Mouse (Mus musculus) MEL (cell line): ENCODE data around the gene Dnaja3. TPM values are rescaled to one million over a fixed set of nuclear protein-coding genes. Genes with fewer than 3 reads are reported as not detected.

ENCODE experiments used
- DNase-seq: peaks from one replicate; pipeline ENCODE4 v3.0.0; 2011; ENCODE audit warnings: low read depth, low spot score
- H3K27ac ChIP-seq: 2 replicates; pipeline ENCODE4 v1.5.1; 2012; ENCODE audit warnings: low read depth, mild to moderate bottlenecking, control low read depth, low read length, moderate library complexity; ENCODE audit not compliant: control insufficient read depth
- H3K27me3 ChIP-seq, 2 experiments: fragments of 150-350 bp in 1 of 2; sonication (generic) in 1 of 2; 2 replicates each; pipeline ENCODE4 v1.6.1; 2012; ENCODE audit warnings: low read length in 2 of 2, mild to moderate bottlenecking in 2 of 2, improper control_type of control experiment in 1 of 2, moderate library complexity in 1 of 2; ENCODE audit not compliant: insufficient read depth in 2 of 2, control insufficient read depth in 1 of 2
- H3K36me3 ChIP-seq, 2 experiments: 2 replicates each; pipeline ENCODE4 v1.6.1; 2012 to 2014; ENCODE audit warnings: low read length in 2 of 2, improper control_type of control experiment in 1 of 2, inconsistent platforms in 1 of 2, mild to moderate bottlenecking in 1 of 2; ENCODE audit not compliant: insufficient read depth in 2 of 2, control insufficient read depth in 1 of 2
- H3K4me1 ChIP-seq, 2 experiments: fragments of 150-350 bp in 1 of 2; sonication (generic) in 1 of 2; 2 replicates each; pipeline ENCODE4 v1.6.1; 2012; ENCODE audit warnings: low read length in 2 of 2, improper control_type of control experiment in 1 of 2, mild to moderate bottlenecking in 1 of 2; ENCODE audit not compliant: insufficient read depth in 2 of 2, control insufficient read depth in 1 of 2
- H3K4me3 ChIP-seq, 2 experiments: fragments of 150-350 bp in 1 of 2; sonication (generic) in 1 of 2; 2 replicates each; pipeline ENCODE4 v1.5.1; 2012; ENCODE audit warnings: low read depth in 2 of 2, low read length in 2 of 2, mild to moderate bottlenecking in 2 of 2, moderate library complexity in 2 of 2, control low read depth in 1 of 2, improper control_type of control experiment in 1 of 2; ENCODE audit not compliant: control insufficient read depth in 1 of 2, insufficient read depth in 1 of 2
- H3K79me2 ChIP-seq: 2 replicates; pipeline ENCODE4 v1.6.1; 2012; ENCODE audit warnings: mild to moderate bottlenecking, low read length, moderate library complexity; ENCODE audit not compliant: control insufficient read depth, poor library complexity, insufficient read depth
- H3K9ac ChIP-seq: 2 replicates; pipeline ENCODE4 v1.6.1; 2012; ENCODE audit warnings: low read depth, mild to moderate bottlenecking, control low read depth, low read length, moderate library complexity; ENCODE audit not compliant: control insufficient read depth, poor library complexity, severe bottlenecking
- H3K9me3 ChIP-seq: fragments of 150-350 bp; sonication (generic); replicated peaks from 2 replicates; pipeline ENCODE4 v1.6.1; 2012; ENCODE audit warnings: mild to moderate bottlenecking, low read length, improper control_type of control experiment, moderate library complexity; ENCODE audit not compliant: insufficient read depth
- CHD1 ChIP-seq: IDR thresholded peaks from 2 replicates; pipeline ENCODE4 v1.6.1; 2012; ENCODE audit warnings: low read depth, mild to moderate bottlenecking, inconsistent platforms, low read length, improper control_type of control experiment
- CHD2 ChIP-seq: IDR thresholded peaks from 2 replicates; pipeline ENCODE4 v1.6.1; 2011; ENCODE audit warnings: low read length, improper control_type of control experiment
- JUND ChIP-seq: IDR thresholded peaks from 2 replicates; pipeline ENCODE4 v1.6.1; 2011; ENCODE audit warnings: low read depth, mild to moderate bottlenecking, improper control_type of control experiment, low read length
- KAT2A ChIP-seq: conservative IDR thresholded peaks from 2 replicates; pipeline ENCODE4 v1.6.1; 2012; ENCODE audit warnings: low read depth, low read length, improper control_type of control experiment, inconsistent platforms
- MYB ChIP-seq: IDR thresholded peaks from 2 replicates; pipeline ENCODE4 v1.6.1; 2011; ENCODE audit warnings: mild to moderate bottlenecking, low read depth, low read length, improper control_type of control experiment
- POLR2A ChIP-seq, 2 experiments: IDR thresholded peaks; 2 replicates each; pipeline ENCODE4 v1.6.1; 2011 to 2012; ENCODE audit warnings: low read length in 2 of 2, mild to moderate bottlenecking in 2 of 2, control low read depth in 1 of 2, improper control_type of control experiment in 1 of 2, low read depth in 1 of 2, moderate library complexity in 1 of 2; ENCODE audit not compliant: control insufficient read depth in 1 of 2, insufficient read depth in 1 of 2, poor library complexity in 1 of 2
- POLR2AphosphoS5 ChIP-seq: IDR thresholded peaks from 2 replicates; pipeline ENCODE4 v1.6.1; 2012; ENCODE audit warnings: low read depth, borderline replicate concordance, mild to moderate bottlenecking, inconsistent platforms, low read length, moderate library complexity, mixed read lengths
- RCOR1 ChIP-seq: IDR thresholded peaks from 2 replicates; pipeline ENCODE4 v1.6.1; 2012; ENCODE audit warnings: low read depth, mild to moderate bottlenecking, inconsistent platforms, low read length, improper control_type of control experiment
- SMC3 ChIP-seq: IDR thresholded peaks from 2 replicates; pipeline ENCODE4 v1.6.1; 2011; ENCODE audit warnings: low read depth, low read length, improper control_type of control experiment
- TAL1 ChIP-seq: IDR thresholded peaks from 2 replicates; pipeline ENCODE4 v1.6.1; 2012; ENCODE audit warnings: mild to moderate bottlenecking, inconsistent platforms, low read length, moderate library complexity, mixed read lengths
- TBP ChIP-seq: IDR thresholded peaks from 2 replicates; pipeline ENCODE4 v1.8.0; 2011; ENCODE audit warnings: low read depth, low read length, improper control_type of control experiment
- TCF12 ChIP-seq: IDR thresholded peaks from 2 replicates; pipeline ENCODE4 v1.6.1; 2014; ENCODE audit warnings: low read depth, mild to moderate bottlenecking, inconsistent platforms, low read length, improper control_type of control experiment, moderate library complexity
- USF1 ChIP-seq: IDR thresholded peaks from 2 replicates; pipeline ENCODE4 v1.6.1; 2014; ENCODE audit warnings: low read depth, mild to moderate bottlenecking, inconsistent platforms, low read length, improper control_type of control experiment, moderate library complexity
- USF2 ChIP-seq, 2 experiments: IDR thresholded peaks; 2 replicates each; pipeline ENCODE4 v1.6.1; 2011 to 2012; ENCODE audit warnings: improper control_type of control experiment in 2 of 2, low read length in 2 of 2, borderline replicate concordance in 1 of 2, inconsistent platforms in 1 of 2, low read depth in 1 of 2, mild to moderate bottlenecking in 1 of 2; ENCODE audit not compliant: insufficient read depth in 1 of 2
- ZKSCAN1 ChIP-seq: IDR thresholded peaks from 2 replicates; pipeline ENCODE4 v1.6.1; 2012; ENCODE audit warnings: low read depth, mild to moderate bottlenecking, inconsistent platforms, low read length, improper control_type of control experiment, moderate library complexity
- ZMIZ1 ChIP-seq: IDR thresholded peaks from 2 replicates; pipeline ENCODE4 v1.6.1; 2012; ENCODE audit warnings: low read depth, mild to moderate bottlenecking, inconsistent platforms, low read length, improper control_type of control experiment, moderate library complexity
- polyA plus RNA-seq, 2 experiments: library from polyadenylated mRNA; stranded (reverse) in 1 of 2; unstranded in 1 of 2; fragments of >175 nt in 1 of 2; fragments of >200 nt in 1 of 2; gene quantifications; 2 replicates each; pipeline versions ENCODE4 v1.2.1 to v1.2.4; 2012; ENCODE audit warnings: low replicate concordance in 2 of 2, low read depth in 1 of 2; ENCODE audit not compliant: insufficient read length in 2 of 2, insufficient read depth in 1 of 2, missing spikeins in 1 of 2
- total RNA-seq: library from RNA; depleted of rRNA; stranded (reverse); fragments of 300-350 nt; gene quantifications from 2 replicates; pipeline ENCODE4 v1.2.3, GENCODE M21; 2012

Dnaja3 gene
- total and polyA plus RNA-seq, 3 experiments: 91.8 to 94.3 TPM; not detected in 1

DNA sequence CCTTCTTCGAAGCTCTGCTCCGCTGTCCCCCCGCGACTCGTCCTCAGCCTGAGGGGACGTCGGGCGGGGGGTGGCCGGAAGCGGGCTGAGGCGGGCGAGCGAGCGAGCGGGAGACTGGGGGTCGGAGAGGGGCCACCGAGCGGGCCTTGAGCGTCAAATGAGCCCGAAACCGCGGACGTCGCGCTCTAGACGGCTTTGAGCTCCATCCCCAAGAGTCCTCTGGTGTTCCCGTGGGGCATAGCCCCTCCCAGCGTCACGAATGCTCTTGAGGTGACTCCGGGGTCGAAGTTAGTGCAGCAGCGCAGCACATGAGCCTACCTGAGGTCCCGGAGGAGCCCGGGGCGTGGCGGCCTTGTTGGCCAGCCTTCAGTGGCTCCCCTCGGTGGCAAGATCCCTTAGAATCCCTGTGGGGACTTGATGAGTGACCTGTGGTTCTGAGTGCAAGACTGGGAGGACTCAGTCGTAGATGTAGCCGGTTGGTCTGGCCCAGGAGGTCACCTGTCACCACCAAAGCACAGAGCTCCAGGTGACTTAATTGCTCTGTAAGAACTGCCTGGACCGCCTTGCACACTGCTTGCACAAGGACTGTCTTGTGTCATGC is 86.8 kb downstream of the Dnaja3 start:
- peak overlapping the region; percentile 94 for H3K9ac ChIP-seq
- H3K36me3 ChIP-seq: peaks cover 0 to 29% of the 10 kb centered on the region in 2 experiments; a peak in 2 of 4 replicates
- peak overlapping the region; percentile 79 to 95 for H3K4me3 ChIP-seq
- TF ChIP-seq MYB: no peak
- 0 out of 4 replicates have a peak, but pooled peaks of 1 of the 2 experiments have one; percentile 36 for TF ChIP-seq POLR2A (IDR thresholded peaks at IDR 0.05; ENCODE audit: control insufficient read depth in 1 of 2, insufficient read depth in 1 of 2, low read depth in 1 of 2, low read length in 2 of 2, poor library complexity in 1 of 2)
- no peak for TF ChIP-seq KAT2A
- no peak for TF ChIP-seq CHD1
- H3K27ac ChIP-seq: peak overlapping the region; percentile 41
- DNase-seq: no peak
- H3K9me3 ChIP-seq: no peaks in the 10 kb centered on the region
- peaks cover 7 to 17% of the 10 kb centered on the region in 2 experiments for H3K4me1 ChIP-seq
- H3K79me2 ChIP-seq: peaks cover 27% of the 10 kb centered on the region
- no peaks in the 10 kb centered on the region for H3K27me3 ChIP-seq

DNA sequence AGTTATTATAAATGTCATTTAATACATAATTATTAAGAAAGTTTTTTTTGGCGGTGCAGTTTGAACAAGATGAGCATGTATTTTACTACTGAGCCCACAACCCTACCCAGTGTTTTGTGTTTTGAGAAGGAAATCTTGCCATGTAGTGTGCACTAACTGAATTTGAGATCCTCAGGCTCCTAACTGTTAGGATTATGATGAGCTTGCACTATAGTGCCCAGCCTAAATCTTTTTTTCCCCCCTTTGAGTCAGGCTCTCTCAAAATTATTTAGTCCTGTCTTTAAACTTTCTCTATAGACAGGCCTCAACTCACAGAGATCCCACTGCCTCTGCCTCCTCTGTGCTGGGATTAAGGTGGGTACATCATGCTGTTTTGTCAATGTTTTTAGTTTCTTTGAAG is 87.7 kb downstream of the Dnaja3 start:
- no peak for DNase-seq
- TF ChIP-seq TCF12 (no peak), TBP (no peak), SMC3 (no peak), USF2 (IDR thresholded peaks at IDR 0.05; ENCODE audit: borderline replicate concordance in 1 of 2, insufficient read depth in 1 of 2, low read depth in 1 of 2, low read length in 2 of 2) (no peak), JUND (no peak), KAT2A (no peak), TAL1 (no peak), USF1 (no peak), POLR2AphosphoS5 (no peak), ZKSCAN1 (no peak), ZMIZ1 (no peak)
- Histone ChIP-seq H3K9ac (peak overlapping the region; percentile 16; the same call in 1 of the 2 replicates), H3K27ac (no peak overlapping the region), H3K36me3 (peaks cover 0 to 27% of the 10 kb centered on the region in 2 experiments; a peak in 3 of 4 replicates), H3K4me3 (no peak overlapping the region; a peak in 1 of 4 replicates), H3K27me3 (no peaks in the 10 kb centered on the region), H3K79me2 (peaks cover 29% of the 10 kb centered on the region), H3K4me1 (peaks cover 7 to 15% of the 10 kb centered on the region in 2 experiments), H3K9me3 (no peaks in the 10 kb centered on the region)

DNA sequence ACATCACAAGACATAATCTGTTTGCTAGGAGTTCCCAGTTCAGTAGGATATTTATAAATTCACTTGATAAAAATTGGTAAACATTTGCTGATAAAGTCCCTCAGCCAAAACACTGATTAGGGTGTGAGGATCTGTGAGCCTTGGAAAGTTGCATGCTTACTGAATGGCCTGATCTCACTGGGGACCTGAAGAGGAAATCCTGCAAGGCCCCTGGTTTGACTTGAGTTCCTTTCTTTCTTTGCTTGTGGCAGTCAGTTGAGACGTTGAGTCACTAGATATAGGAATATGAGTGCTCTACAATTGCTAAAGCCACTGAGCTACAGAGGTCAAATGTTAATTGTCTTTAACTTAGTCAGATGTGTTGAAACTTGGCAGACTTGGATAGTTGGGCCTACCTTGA is 88.2 kb downstream of the Dnaja3 start:
- Histone ChIP-seq H3K27me3 (no peaks in the 10 kb centered on the region), H3K27ac (no peak overlapping the region), H3K79me2 (peaks cover 29% of the 10 kb centered on the region), H3K9me3 (no peaks in the 10 kb centered on the region), H3K9ac (peak overlapping the region; percentile 16; the same call in 1 of the 2 replicates), H3K4me3 (no peak overlapping the region), H3K36me3 (peaks cover 0 to 27% of the 10 kb centered on the region in 2 experiments; a peak in 3 of 4 replicates), H3K4me1 (peaks cover 6 to 10% of the 10 kb centered on the region in 2 experiments)
- TF ChIP-seq SMC3 (no peak), USF2 (IDR thresholded peaks at IDR 0.05; ENCODE audit: borderline replicate concordance in 1 of 2, insufficient read depth in 1 of 2, low read depth in 1 of 2, low read length in 2 of 2) (no peak), RCOR1 (no peak), CHD2 (no peak), TBP (no peak)
- DNase-seq: peak; percentile 51
